Mouse (Mus musculus): ENCODE measurements around the gene Zfp580. TPM values are rescaled to one million over a fixed set of nuclear protein-coding genes. Genes with fewer than 3 reads are reported as not detected.

The Zfp580 gene
- total RNA-seq, 2 experiments from 2014 or later = 3.0 to 4.1 TPM

GRCm38 (mm10) chr7:5102564-5102963 lies 51.2 kb downstream of the Zfp580 start:
- H3K27ac ChIP-seq = no peak overlapping the region
- no peak for TF ChIP-seq CTCF (IDR thresholded peaks at IDR 0.05)
- H3K4me3 ChIP-seq = no peak overlapping the region
- no peak for DNase-seq
- intact Hi-C loops (cut with DNase I) = no loop called here

Other genes starting within 250 kb of the Zfp580 start
- gene Ube2s, start 238.9 kb upstream of the Zfp580 start, total RNA-seq (2021) = 10 to 100 TPM; 76.4 to 82.7 TPM
- gene Shisa7, start 206.8 kb upstream of the Zfp580 start, total RNA-seq (2021) = not detected
- 1 to 10 TPM; 3.9 TPM for gene Isoc2b, start 181.3 kb upstream of the Zfp580 start, total RNA-seq (2021)
- gene Isoc2a, start 174.4 kb upstream of the Zfp580 start, total RNA-seq (2021) = 10 to 100 TPM; 26.4 to 33.5 TPM
- gene Gm36210, start 145.0 kb upstream of the Zfp580 start, total RNA-seq (2021) = under 1 TPM; 0.17 to 0.38 TPM
- 10 to 100 TPM in 1 of 2 experiments, 1 to 10 TPM in 1; 8.5 to 10.7 TPM for gene Zfp628, start 136.3 kb upstream of the Zfp580 start, total RNA-seq (2021)
- gene Nat14, start 129.5 kb upstream of the Zfp580 start, total RNA-seq (2021) = 1 to 10 TPM; 2.7 to 5.9 TPM
- 1 to 10 TPM; 4.3 to 8.7 TPM for gene Ssc5d, start 125.8 kb upstream of the Zfp580 start, total RNA-seq (2021)
- 10 to 100 TPM; 36.7 to 77.0 TPM for gene Sbk2, start 87.1 kb upstream of the Zfp580 start, total RNA-seq (2021)
- gene Sbk3, start 80.4 kb upstream of the Zfp580 start, total RNA-seq (2021) = 1 to 10 TPM in 1 of 2 experiments, under 1 TPM in 1; 0.46 to 5.2 TPM
- gene Zfp579, start 55.4 kb upstream of the Zfp580 start, total RNA-seq (2021) = 1 to 10 TPM; 8.8 to 9.5 TPM
- 10 to 100 TPM in 1 of 2 experiments, 1 to 10 TPM in 1; 6.5 to 10.4 TPM for gene Zfp524, start 37.1 kb upstream of the Zfp580 start, total RNA-seq (2021)
- gene Fiz1, start 36.8 kb upstream of the Zfp580 start, total RNA-seq (2021) = 10 to 100 TPM; 23.2 to 23.3 TPM
- gene Gm44973, start 36.0 kb upstream of the Zfp580 start, total RNA-seq (2021) = not detected
- 10 to 100 TPM; 12.9 to 15.6 TPM for gene Zfp865, start 31.2 kb upstream of the Zfp580 start, total RNA-seq (2021)
- gene Ccdc106, start 31.0 kb upstream of the Zfp580 start, total RNA-seq (2021) = not detected
- not detected for gene 4632433K11Rik, start 17.4 kb upstream of the Zfp580 start, total RNA-seq (2021)
- 1 to 10 TPM; 2.8 to 3.9 TPM for gene Zfp784, start 13.1 kb upstream of the Zfp580 start, total RNA-seq (2021)
- gene U2af2, start 10.6 kb downstream of the Zfp580 start, total RNA-seq (2021) = 10 to 100 TPM; 50.0 to 51.0 TPM
- 100 to 1,000 TPM; 165 to 171 TPM for gene Epn1, start 28.7 kb downstream of the Zfp580 start, total RNA-seq (2021)
- not detected for gene Rfpl4, start 65.4 kb downstream of the Zfp580 start, total RNA-seq (2021)
- gene Rasl2-9, start 74.4 kb downstream of the Zfp580 start, total RNA-seq (2021) = 1 to 10 TPM; 1.4 to 2.9 TPM
- not detected for gene Vmn1r55, start 98.1 kb downstream of the Zfp580 start, total RNA-seq (2021)
- gene Vmn1r56, start 145.2 kb downstream of the Zfp580 start, total RNA-seq (2021) = not detected
- gene Vmn1r57, start 167.0 kb downstream of the Zfp580 start, total RNA-seq (2021) = not detected

Measured in gastrocnemius, adult 2 months (tissue).